Mouse (Mus musculus) cerebral cortex, adult 2 months (tissue): ENCODE measurements around the gene Lamp2.

Experiments
- WGBS: fragments of 180-500 bp; shearing (Covaris S2); methylation state at CpG from one replicate; pipeline ENCODE4 v1.1.7; 2018; 5-methylcytosine and 5-hydroxymethylcytosine counted together

Lamp2 gene

DNA sequence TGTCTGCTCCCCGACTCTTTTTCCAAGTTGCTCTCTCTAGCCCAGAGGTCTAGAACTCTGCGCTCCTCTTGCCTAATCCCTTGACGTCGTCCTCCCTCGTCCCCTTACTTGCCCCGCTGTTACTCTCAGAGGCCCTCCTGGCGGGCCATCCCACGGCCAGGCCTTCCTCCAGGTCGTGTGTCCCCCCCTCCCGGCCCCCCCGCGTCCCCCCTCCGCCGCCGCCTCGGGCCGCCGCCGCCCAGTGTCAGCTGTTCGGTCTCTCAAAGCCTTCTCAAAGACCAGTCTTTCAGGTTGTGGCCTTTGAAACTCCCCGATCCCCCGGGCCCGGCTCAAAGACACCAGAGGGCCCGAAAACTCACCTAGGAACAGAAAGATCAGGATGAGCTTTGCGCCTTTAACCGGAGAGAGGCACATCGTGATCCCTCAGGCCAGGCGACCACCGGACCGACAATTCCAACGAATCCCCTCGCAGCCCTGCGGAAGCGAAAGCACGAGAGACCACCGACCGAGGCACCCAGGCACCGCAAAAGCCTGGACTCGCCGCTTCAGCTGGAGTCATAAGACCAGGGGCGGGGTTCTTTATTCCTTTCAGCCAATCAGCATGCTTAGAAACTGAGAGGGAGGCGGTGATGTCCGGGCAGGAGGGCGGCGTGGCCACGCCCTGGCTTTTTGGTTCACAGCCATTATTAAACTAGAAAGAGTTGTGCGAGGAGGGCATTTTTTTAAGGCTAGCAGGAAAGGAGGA, at the start of gene Lamp2:
Lamp2 (minus strand) TSS at position 565 of the 745 bp plus-strand sequence.
- 4% methylated on average over 47 of the region's 47 CpGs for WGBS

DNA sequence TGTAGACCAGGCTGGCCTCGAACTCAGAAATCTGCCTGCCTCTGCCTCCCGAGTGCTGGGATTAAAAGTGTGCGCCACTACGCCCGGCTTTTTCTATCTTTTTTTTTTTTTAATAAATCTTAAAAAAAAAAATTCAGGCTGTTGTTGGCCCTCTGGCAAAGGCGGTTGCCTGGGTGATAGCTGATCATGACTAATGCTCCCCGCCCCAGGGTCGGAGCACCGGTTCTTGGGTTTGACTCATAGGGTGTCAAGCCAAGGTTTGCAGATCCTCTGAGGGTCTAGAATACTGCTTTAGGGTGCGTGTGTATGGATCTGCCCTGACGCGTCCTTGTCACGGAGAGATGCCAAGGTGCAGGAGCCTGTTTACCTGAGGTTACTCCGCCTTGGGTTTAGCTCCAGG, 48.6 kb upstream of the Lamp2 start:
- WGBS = 92% methylated on average over 14 of the region's 14 CpGs

GRCm38 (mm10) chrX:38502182-38502581, 45.9 kb upstream of the Lamp2 start:
- 72% methylated on average over 5 of the region's 5 CpGs for WGBS

DNA sequence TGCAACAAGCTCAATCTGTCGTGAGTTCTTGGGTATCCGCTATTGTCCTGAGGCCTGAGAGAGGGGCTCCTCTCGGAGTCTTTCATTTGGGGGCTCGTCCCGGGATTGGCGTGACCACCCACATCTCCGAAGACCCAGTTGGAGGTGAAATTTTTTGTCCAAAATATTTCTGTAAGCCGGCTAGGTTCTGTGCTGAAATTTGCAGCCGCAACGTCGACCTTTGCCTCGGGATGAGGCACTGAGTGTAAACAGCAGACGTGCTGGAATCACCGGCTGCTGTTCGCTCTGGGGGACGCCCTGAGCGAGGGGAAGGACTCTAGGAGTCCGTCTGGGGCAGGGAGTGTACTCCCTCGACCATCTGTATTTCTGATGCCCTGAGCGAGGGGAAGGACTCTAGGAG, 29.2 kb upstream of the Lamp2 start:
- WGBS = 27% methylated on average over 20 of the region's 20 CpGs

- WGBS = 78% methylated on average over 1 of the region's 1 CpGs
These were observed 22.3 kb upstream of the Lamp2 start for GRCm38 (mm10) chrX:38478583-38478982.

DNA sequence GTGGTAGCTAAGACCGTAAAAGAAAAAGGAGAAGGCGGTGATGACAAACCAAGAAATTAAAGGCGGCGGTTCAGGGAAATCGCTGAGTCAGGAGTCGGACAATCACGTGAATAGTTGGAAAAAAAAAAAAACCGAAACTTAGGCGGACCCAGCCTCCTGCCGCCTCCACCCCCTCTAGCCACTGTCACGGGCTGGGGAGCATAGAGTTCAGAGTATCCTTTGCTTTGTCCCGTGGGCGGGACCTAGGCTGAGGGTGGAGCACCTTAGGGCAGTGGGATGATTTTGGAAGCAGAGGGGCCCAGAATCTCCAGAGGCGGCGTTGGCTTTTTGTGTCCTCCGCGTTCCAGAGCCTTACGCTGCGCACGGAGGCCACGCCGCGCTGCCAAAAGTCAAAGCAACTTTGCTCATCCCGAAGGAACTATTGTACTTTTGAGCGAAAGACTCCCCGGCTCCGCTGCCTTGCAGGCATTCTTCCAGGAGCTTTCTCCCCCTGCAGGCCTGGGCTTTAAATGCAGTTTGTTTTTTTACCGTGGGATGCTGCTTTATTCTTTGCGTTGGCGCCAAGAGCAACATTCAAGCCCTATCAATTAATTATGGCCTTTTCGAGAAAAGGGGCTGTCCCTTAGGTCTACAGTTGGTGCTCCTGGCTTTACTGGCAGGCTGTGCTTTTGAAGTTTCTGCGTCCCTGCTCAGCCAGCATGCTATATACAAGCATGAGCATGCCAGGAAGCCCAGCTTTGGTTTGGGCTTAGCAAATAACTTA, 17.5 kb upstream of the Lamp2 start:
- WGBS = 3% methylated on average over 32 of the region's 32 CpGs

GRCm38 (mm10) chrX:38473164-38473536, 16.9 kb upstream of the Lamp2 start:
- 3% methylated on average over 10 of the region's 10 CpGs for WGBS

DNA sequence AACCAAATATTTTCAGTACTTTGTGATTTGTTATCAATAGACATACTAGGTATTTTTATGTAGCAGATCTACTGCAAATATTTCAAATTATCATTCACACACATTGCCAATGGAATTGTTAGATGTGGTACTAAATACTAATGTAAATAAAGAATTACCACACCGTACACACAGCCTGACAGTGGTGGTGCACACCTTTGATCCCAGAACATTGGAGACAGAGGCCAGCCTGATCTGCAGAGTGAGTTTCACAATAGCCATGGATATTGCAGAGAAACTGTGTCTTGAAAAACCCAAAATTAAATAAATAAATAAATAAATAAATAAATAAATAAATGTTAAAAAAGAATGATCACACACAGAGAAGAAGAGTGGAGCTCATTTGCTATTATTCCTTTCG, 6.9 kb upstream of the Lamp2 start:
- WGBS = 89% methylated on average over 2 of the region's 2 CpGs

GRCm38 (mm10) chrX:38462101-38462500, 5.8 kb upstream of the Lamp2 start:
- WGBS = 93% methylated on average over 5 of the region's 5 CpGs

GRCm38 (mm10) chrX:38460887-38461286, 4.6 kb upstream of the Lamp2 start:
- WGBS = 73% methylated on average over 3 of the region's 3 CpGs

DNA sequence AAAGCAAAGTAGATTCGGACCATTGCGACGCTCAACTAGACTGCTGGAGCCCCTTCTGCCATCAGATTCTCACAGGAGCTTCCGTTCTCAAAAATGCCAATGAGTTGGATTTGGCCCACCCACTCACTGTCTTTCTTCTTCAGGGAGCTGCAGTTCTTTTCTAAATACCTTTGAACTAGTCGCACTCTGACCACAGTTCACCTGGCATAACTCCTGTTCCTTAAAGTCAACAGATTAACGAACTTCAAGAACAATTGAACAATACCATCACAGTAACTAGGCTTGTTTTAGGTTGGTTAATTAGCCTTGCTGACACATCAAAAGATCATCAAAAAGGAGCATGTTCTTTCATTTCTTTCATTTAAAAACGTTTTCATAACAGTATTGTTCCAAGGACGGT, 2.8 kb upstream of the Lamp2 start:
- 79% methylated on average over 8 of the region's 8 CpGs for WGBS

DNA sequence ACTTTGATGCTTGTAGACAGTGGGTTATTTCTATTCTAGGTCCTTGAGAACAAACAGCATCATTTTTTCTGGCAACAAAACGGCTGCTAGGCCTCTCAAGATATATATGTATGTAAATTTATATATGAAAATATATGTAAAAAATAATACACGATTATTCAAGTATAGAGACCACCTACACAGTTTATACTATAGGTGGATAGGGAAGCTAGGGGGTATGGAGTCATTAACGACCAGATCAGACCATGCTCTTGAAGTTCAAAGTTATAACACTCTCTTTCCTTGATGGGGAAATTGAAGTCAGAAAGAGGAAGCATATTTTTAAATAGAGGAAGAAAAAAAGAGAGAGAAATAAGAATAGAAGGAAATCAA, 367 bp upstream of the Lamp2 start:
- 15% methylated on average over 3 of the region's 3 CpGs for WGBS

DNA sequence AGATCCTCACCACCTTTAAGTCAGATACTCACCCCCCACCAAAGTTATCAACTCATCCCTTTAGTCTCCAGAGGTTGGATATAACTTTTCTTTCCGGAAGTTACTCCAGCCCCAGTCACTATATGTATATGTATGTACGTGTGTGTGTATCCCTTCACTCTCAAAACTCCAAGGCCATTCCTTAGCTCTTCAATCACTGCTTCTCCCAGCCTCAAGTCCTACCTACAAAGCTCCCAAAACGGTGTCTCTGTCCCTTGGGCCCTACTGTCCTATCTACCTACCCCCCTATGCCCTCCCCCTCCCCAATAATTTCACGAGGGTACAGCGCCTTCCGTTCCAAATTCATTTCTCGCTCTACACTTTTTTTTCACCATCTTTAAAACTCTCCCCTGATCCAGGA, 780 bp downstream of the Lamp2 start:
- WGBS = 8% methylated on average over 7 of the region's 7 CpGs

DNA sequence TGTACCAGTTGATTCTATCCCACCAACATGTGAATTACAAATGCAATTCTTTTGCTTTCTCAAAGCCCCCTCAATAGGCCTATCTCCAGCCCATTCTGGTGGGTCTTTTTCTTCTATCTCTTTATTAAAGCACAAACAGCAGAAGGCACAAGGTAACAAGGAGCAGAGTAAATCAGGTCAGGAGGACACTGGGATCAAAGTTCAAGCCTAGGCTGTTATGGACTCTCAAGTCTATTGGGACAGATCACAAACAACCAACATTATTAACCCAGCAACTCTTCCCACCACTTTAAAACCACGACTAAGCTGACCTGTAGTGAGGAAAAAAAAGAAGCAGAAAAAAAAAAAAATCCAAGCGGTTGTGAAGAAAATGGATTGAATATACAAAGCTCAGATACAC, 1.4 kb downstream of the Lamp2 start:
- 18% methylated on average over 2 of the region's 2 CpGs for WGBS

DNA sequence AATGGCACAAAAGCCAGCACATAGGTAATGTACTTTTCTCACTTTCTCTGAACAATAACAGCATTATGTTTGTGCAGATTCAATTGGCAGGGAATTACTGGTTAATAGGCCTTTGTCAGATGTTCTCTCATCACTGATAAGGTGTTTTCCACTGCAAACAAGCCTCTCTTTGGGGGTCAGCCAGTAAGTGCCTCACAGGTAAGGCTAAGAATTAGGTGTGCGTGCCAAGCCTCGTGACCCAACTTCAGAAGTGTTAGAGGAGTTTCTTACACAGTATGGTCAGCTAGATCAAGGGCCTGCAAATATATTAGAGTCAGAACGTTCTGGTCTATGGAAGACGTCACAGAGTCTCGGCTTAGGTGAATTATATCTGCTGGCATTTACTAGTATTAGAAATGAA, 2.3 kb downstream of the Lamp2 start:
- WGBS = 77% methylated on average over 5 of the region's 5 CpGs

- 73% methylated on average over 6 of the region's 6 CpGs for WGBS
These were observed 5.8 kb downstream of the Lamp2 start for GRCm38 (mm10) chrX:38450476-38450875.

- 79% methylated on average over 1 of the region's 1 CpGs for WGBS
These were observed 10.5 kb downstream of the Lamp2 start for GRCm38 (mm10) chrX:38445705-38446104.

DNA sequence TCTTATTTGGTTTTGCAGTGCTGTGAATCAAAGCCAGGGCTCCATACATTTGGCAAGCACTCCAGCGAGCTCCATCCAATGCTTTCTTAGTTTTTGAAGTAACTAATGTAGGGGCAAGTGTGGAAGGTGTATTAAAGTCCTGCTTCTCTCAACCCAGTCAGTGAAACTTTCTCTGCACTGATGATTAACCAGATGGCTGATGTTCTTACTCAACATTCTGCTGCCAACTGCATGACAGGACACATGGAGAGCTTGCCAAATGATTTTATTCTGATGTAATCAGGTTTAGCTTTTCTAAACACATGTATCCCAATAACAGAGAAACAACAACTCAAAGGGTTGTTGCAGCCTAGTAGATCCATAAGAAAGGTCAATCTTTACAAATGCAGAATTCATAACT, 13.8 kb downstream of the Lamp2 start:
- 97% methylated on average over 1 of the region's 1 CpGs for WGBS

GRCm38 (mm10) chrX:38439629-38440028, 16.6 kb downstream of the Lamp2 start:
- WGBS = 58% methylated on average over 2 of the region's 2 CpGs

DNA sequence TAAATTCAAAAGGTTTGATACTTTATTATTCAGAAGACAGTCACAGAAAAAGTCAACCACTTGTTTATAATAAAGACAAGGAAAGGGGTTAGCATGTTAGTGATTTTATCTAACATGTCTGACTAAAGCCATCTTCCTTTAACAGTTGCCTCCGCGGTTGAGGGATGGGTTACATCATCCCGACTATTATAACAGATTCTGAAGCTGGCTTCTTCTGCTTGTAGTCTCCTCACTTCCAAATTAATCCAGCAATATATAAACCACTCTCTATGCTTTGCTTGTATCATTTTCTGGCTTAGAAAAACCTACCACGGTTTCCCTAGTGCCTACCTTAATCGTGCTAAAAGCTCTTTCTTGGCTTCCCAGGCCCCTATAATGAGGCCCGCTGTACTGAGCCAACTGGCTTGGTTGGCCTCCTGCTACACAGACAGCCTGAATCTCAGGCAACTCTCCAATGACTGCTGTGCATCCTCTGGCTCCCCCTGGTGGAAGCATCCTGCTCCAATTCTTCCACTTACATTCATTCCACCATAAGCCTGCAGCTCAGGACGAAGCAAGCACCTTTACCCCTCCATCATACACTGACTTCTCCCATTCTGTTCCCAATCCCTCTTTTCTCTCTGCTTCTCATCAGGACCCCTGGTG, 18.0 kb downstream of the Lamp2 start:
- WGBS = 11% methylated on average over 7 of the region's 7 CpGs

DNA sequence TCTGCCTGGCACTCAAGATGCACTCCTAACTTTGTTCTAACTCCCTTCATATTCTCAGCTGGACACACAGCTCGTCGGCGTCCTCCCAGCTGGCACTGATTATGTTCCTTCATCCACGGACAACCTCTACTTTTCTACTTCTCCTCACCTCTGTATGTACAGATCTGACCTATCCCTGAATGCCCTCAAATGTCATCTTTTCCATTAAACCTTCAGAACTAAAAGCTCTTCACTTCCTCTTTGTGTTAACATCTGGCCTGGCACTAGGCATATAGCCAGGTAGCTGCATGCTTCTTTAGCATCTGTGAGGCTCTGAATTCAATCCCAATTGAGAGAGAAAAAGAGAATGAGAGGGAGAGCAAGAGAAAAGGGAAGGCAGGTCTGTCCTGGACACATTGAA, 26.8 kb downstream of the Lamp2 start:
- WGBS = 80% methylated on average over 4 of the region's 4 CpGs

GRCm38 (mm10) chrX:38428818-38429440, 27.3 kb downstream of the Lamp2 start:
- WGBS = 56% methylated on average over 3 of the region's 3 CpGs
